Mouse (Mus musculus): Measurements from ENCODE around the gene Hlf.

DNA sequence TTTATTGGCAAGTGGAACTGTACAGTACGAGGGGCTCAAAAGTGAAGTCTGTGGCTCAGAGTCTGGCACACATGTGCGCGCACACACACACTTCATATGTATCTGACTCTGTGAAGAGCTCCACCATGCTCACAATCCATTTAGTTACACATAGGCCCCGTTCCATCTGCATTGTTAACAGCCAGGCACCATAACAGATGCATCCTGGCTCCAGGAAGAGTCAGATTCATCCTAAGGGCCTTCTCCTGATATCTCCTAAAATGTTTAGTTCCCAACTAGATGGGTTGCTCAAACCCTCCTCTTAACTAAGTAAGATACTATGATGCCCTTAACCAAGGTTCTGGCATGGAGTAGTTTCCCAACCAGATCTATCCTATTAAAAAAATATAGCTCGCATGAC lies 64.5 kb downstream of the Hlf start:
- no peak for TF ChIP-seq CTCF (IDR thresholded peaks at IDR 0.05; ENCODE audit: insufficient read depth, low read depth, low read length)
- TF ChIP-seq POLR2A (IDR thresholded peaks at IDR 0.05; ENCODE audit: insufficient read depth, low read depth, low read length): no peak

Data from olfactory bulb, adult 2 months (tissue).